Comparison of ENCODE assay signal across 15 mouse cellular contexts in genomic region chr11:106522538-106522937, GRCm38 (mm10). TPM values are rescaled to one million over a fixed set of nuclear protein-coding genes. Genes with fewer than 3 reads are reported as not detected.
A peak's percentile ranks its signal among the peaks of the same experiment; 100 is the strongest.
DNase-seq lines count a peak whose midpoint lies in the region; ATAC-seq and TF ChIP-seq lines count a peak whose summit lies in the region.
"Had no signal": no experiment of that assay in that cellular context is flagged by ENCODE, and none has a peak within 500 bp of the region (broad histone marks: within the 10 kb centered on the region; RNA-seq: fewer than 3 reads in every experiment).

No protein-coding gene starts in this region.

- TF ChIP-seq CTCF in gastrocnemius, adult 2 months (IDR thresholded peaks at IDR 0.05): peak; percentile 24; the same call in 1 of the 2 replicates
- peak; percentile 20; the same call in 1 of the 2 replicates for TF ChIP-seq CTCF in liver, embryonic 14.5 days (IDR thresholded peaks at IDR 0.05; ENCODE audit: low read depth)
- peak; percentile 60; the same call in 1 of the 2 replicates for TF ChIP-seq CTCF in thymus, adult 2 months (IDR thresholded peaks at IDR 0.05; ENCODE audit: borderline replicate concordance, control insufficient read depth, extremely low read depth, insufficient read depth, low read length, poor library complexity)

- no peaks in the 10 kb centered on the region for H3K27me3 ChIP-seq in liver, embryonic 14.5 days (ENCODE audit: control insufficient read depth, insufficient read depth, low read length)
- H3K27me3 ChIP-seq in liver, embryonic 12.5 days (replicated peaks): no peaks in the 10 kb centered on the region
- no peaks in the 10 kb centered on the region for H3K27me3 ChIP-seq in thymus, adult 2 months (ENCODE audit: control insufficient read depth, insufficient read depth, low read length)
- H3K27me3 ChIP-seq: embryonic facial prominence, embryonic 15.5 days had no signal

- H3K27ac ChIP-seq in gastrocnemius, adult 2 months: no peak overlapping the region
- H3K27ac ChIP-seq in liver, embryonic 14.5 days: no peak overlapping the region
- H3K27ac ChIP-seq in liver, embryonic 12.5 days: no peak overlapping the region
- no peak overlapping the region for H3K27ac ChIP-seq in thymus, adult 2 months (ENCODE audit: control insufficient read depth, insufficient read depth, low read length)
- H3K27ac ChIP-seq: embryonic facial prominence, embryonic 15.5 days; forebrain, embryonic 12.5 days; hindbrain, embryonic 14.5 days; left cerebral cortex, adult 2 months had no signal

- no peak overlapping the region for H3K4me3 ChIP-seq in gastrocnemius, adult 2 months
- no peak overlapping the region for H3K4me3 ChIP-seq in liver, embryonic 14.5 days (ENCODE audit: insufficient read depth in 1 of 2, low read depth in 2 of 2, low read length in 2 of 2)
- H3K4me3 ChIP-seq in liver, embryonic 12.5 days: no peak overlapping the region
- no peak overlapping the region for H3K4me3 ChIP-seq in thymus, adult 2 months (ENCODE audit: control insufficient read depth, insufficient read depth, low read length)
- H3K4me3 ChIP-seq: embryonic facial prominence, embryonic 15.5 days; forebrain, embryonic 12.5 days; left cerebral cortex, adult 2 months; myocyte had no signal

- TF ChIP-seq POLR2A in thymus, adult 2 months (IDR thresholded peaks at IDR 0.05; ENCODE audit: control insufficient read depth, extremely low read depth, insufficient read depth, low read length, poor library complexity): no peak

- H3K9me3 ChIP-seq in liver, embryonic 14.5 days (ENCODE audit: control insufficient read depth, low read length): no peaks in the 10 kb centered on the region
- H3K9me3 ChIP-seq in liver, embryonic 12.5 days (replicated peaks): no peaks in the 10 kb centered on the region
- H3K9me3 ChIP-seq: embryonic facial prominence, embryonic 15.5 days; forebrain, embryonic 12.5 days had no signal

- no peak for ATAC-seq in liver, embryonic 14.5 days (ENCODE audit: insufficient read depth)
- ATAC-seq in liver, embryonic 12.5 days: no peak

- DNase-seq in gastrocnemius, adult 2 months: no peak
- no peak for DNase-seq in gastrocnemius, postnatal 25 days
- no peak for DNase-seq in liver, embryonic 14.5 days (ENCODE audit: low read depth in 3 of 3, low spot score in 3 of 3)
- DNase-seq in thymus, adult 2 months: peak; percentile 37
- DNase-seq in thymus, adult 18-20 months: no peak
- no peak for DNase-seq in adrenal gland, postnatal 25 days
- no peak for DNase-seq in ovary, adult 18-20 months (ENCODE audit: low spot score)
- DNase-seq: cerebellum, adult 11-12 months; kidney, adult 9 months had no signal

- intact Hi-C loops in gastrocnemius, adult 2 months (cut with DNase I): no loop called here

- no peaks in the 10 kb centered on the region for H3K36me3 ChIP-seq in liver, embryonic 14.5 days (replicated peaks; ENCODE audit: control insufficient read depth, insufficient read depth, low read depth)
- H3K36me3 ChIP-seq in liver, embryonic 12.5 days: peaks cover 30% of the 10 kb centered on the region
- peaks cover 4% of the 10 kb centered on the region; the same call in 1 of the 2 replicates for H3K36me3 ChIP-seq in thymus, adult 2 months (ENCODE audit: control insufficient read depth, insufficient read depth, low read length)
- H3K36me3 ChIP-seq: embryonic facial prominence, embryonic 15.5 days; forebrain, embryonic 12.5 days had no signal

- peaks cover 0 to 2% of the 10 kb centered on the region in 2 experiments; a peak in 1 of 4 replicates for H3K4me1 ChIP-seq in liver, embryonic 14.5 days (replicated peaks; ENCODE audit: control insufficient read depth in 2 of 2, insufficient read depth in 2 of 2, low read length in 1 of 2)
- peaks cover 22% of the 10 kb centered on the region for H3K4me1 ChIP-seq in liver, embryonic 12.5 days
- peaks cover 3% of the 10 kb centered on the region; the same call in 1 of the 2 replicates for H3K4me1 ChIP-seq in thymus, adult 2 months (replicated peaks; ENCODE audit: control insufficient read depth, insufficient read depth, low read length)

- WGBS in liver, embryonic 14.5 days (ENCODE audit: insufficient replicate concordance): 58% methylated on average over 3 of the region's 3 CpGs
- WGBS in liver, embryonic 12.5 days (ENCODE audit: insufficient replicate concordance): 51% methylated on average over 3 of the region's 3 CpGs
- 89% methylated on average over 3 of the region's 3 CpGs for WGBS in thymus, adult 2 months

- no peak overlapping the region for H3K9ac ChIP-seq in liver, embryonic 14.5 days (replicated peaks)
- H3K9ac ChIP-seq in liver, embryonic 12.5 days: no peak overlapping the region
- H3K9ac ChIP-seq: embryonic facial prominence, embryonic 15.5 days; forebrain, embryonic 12.5 days; hindbrain, embryonic 14.5 days had no signal

- no peak for TF ChIP-seq EP300 in liver, embryonic 14.5 days (IDR thresholded peaks at IDR 0.05; ENCODE audit: low read depth)

- no peak overlapping the region for H3K4me2 ChIP-seq in liver, embryonic 14.5 days (ENCODE audit: low read depth)
- no peak overlapping the region for H3K4me2 ChIP-seq in liver, embryonic 12.5 days
- H3K4me2 ChIP-seq: embryonic facial prominence, embryonic 15.5 days; hindbrain, embryonic 14.5 days had no signal

RNA-seq across cellular contexts. Expression of gene Ern1, which starts 34.9 kb away (rescaled TPM):
- total RNA-seq in gastrocnemius, adult 2 months (2021): 1 to 10 TPM; 7.3 to 9.2 TPM
- 1 to 10 TPM; 7.0 to 7.2 TPM for total RNA-seq in gastrocnemius, postnatal 25 days (2021)
- polyA plus RNA-seq in liver, embryonic 14.5 days (2012; rRNA removed): 4.3 and 4.6 TPM in 2 replicates
- 2.9 and 3.3 TPM in 2 replicates for polyA plus RNA-seq in liver, embryonic 14.5 days (2014; fragmentation: Nextera tagmentation; extraction: Ambion mirVana)
- polyA plus RNA-seq in liver, embryonic 12.5 days (2016; fragmentation: Nextera tagmentation; extraction: Ambion mirVana): 6.7 and 6.8 TPM in 2 replicates
- 18.1 and 21.9 TPM in 2 replicates for polyA plus RNA-seq in thymus, adult 2 months (2012; rRNA removed)
- 107 and 122 TPM in 2 replicates for total RNA-seq in adrenal gland, postnatal 25 days (2021)

Comparison
In these comparisons a context has a peak if more than half of its experiments do, and no peak if none do; other contexts are left out.
1. RNA of gene Ern1, which starts 34.9 kb away (total RNA-seq): 107 to 122 TPM in adrenal gland, postnatal 25 days; 7.3 to 9.2 TPM in gastrocnemius, adult 2 months and 7.0 to 7.2 TPM in gastrocnemius, postnatal 25 days; every median in the first group is over 10 times any median in the second.
2. Peak in every context shown above with its lines, with median percentiles within 50 percentile points of each other: CTCF ChIP-seq.